8 mouse cellular contexts compared by ENCODE assay signal in the genomic region with DNA sequence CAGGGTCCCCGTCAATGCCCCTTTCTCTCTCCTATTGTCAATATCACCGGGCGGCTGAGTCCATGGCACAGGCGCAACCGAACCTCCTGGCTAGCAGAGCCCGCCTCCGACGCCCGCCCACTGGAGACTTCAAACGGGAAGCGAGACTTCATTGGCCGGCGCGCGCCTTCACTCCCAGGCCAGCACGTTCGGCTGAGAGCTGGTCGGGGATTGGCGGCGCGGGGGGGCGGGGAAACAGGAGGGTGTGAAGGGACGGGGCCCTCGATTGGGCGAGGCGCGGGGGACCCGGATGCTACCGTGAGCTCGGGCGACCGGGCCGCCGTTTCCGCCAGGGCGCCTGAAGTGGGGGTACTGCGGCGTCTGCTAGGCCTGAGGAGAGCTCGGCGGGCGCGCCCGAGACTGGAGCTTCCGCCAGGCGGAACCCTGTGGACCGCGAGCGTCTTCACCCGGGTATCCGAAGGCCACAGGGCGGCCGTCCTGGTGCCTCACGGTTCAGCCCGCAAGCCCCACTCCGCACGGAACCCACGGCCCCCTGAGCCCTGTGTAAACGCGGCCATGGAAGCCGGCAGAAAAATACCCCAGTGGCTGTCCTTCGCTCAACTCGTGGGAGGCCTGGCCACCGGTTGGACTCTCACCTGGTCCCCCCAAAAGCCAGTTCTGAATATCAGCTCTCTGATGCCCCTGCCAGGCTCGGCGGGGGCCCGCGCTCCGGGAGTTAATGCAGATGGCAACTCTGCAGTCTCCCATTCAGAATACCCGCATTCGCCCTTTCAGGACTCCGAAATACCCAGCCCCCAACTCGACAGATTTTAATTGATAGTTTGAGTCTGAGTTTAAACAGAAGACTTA. TPM values are rescaled to one million over a fixed set of nuclear protein-coding genes. Genes with fewer than 3 reads are reported as not detected.
DNase-seq lines count a peak whose midpoint lies in the region; ATAC-seq and TF ChIP-seq lines count a peak whose summit lies in the region.

A gene (minus strand): TSS at position 92 of the 849 bp plus-strand sequence.

- no peaks in the 10 kb centered on the region for H3K9me3 ChIP-seq in kidney, embryonic 14.5 days (ENCODE audit: control insufficient read depth, low read length)
- H3K9me3 ChIP-seq in limb, embryonic 15.5 days = no peaks in the 10 kb centered on the region

- peak; percentile 100 for ATAC-seq in kidney, embryonic 14.5 days (ENCODE audit: low FRiP score, low TSS enrichment)
- peak; percentile 99 for ATAC-seq in limb, embryonic 15.5 days (ENCODE audit: insufficient number of reproducible peaks, low FRiP score, low TSS enrichment, low read depth)

- H3K9ac ChIP-seq in kidney, embryonic 14.5 days (ENCODE audit: low read depth, low read length) = peak within 1 kb of the TSS; percentile 98
- H3K9ac ChIP-seq in limb, embryonic 15.5 days = peak within 1 kb of the TSS; percentile 97

- WGBS in kidney, embryonic 14.5 days = under 1% methylated on average over 69 of the region's 72 CpGs
- under 1% methylated on average over 71 of the region's 72 CpGs for WGBS in limb, embryonic 15.5 days

- peaks cover 3% of the 10 kb centered on the region for H3K4me1 ChIP-seq in bone marrow macrophage, adult 2 months (ENCODE audit: control insufficient read depth, insufficient read depth, low read length)
- H3K4me1 ChIP-seq in embryonic fibroblast, embryonic 13.5 days (ENCODE audit: control insufficient read depth, insufficient read depth, low read length) = no peaks in the 10 kb centered on the region
- peaks cover 11% of the 10 kb centered on the region for H3K4me1 ChIP-seq in kidney, embryonic 14.5 days (ENCODE audit: control insufficient read depth, insufficient read depth, low read length)
- peaks cover 12% of the 10 kb centered on the region for H3K4me1 ChIP-seq in limb, embryonic 15.5 days

- peak within 1 kb of the TSS; percentile 96 for H3K4me3 ChIP-seq in bone marrow macrophage, adult 2 months (ENCODE audit: insufficient read depth, low read length)
- H3K4me3 ChIP-seq in embryonic fibroblast, embryonic 13.5 days (ENCODE audit: insufficient read depth, low read length) = peak within 1 kb of the TSS; percentile 97
- H3K4me3 ChIP-seq in kidney, embryonic 14.5 days (ENCODE audit: low read length) = peak within 1 kb of the TSS; percentile 99
- peak within 1 kb of the TSS; percentile 86 for H3K4me3 ChIP-seq in limb, embryonic 15.5 days

- H3K4me2 ChIP-seq in kidney, embryonic 14.5 days (replicated peaks; ENCODE audit: low read depth, low read length) = peak within 1 kb of the TSS; percentile 88
- H3K4me2 ChIP-seq in limb, embryonic 15.5 days = peak within 1 kb of the TSS; percentile 76

- H3K27me3 ChIP-seq in kidney, embryonic 14.5 days (ENCODE audit: control insufficient read depth, insufficient read depth, low read length) = no peaks in the 10 kb centered on the region
- no peaks in the 10 kb centered on the region for H3K27me3 ChIP-seq in limb, embryonic 15.5 days

- DNase-seq in A20 (ENCODE audit: low read depth, low spot score) = peak; percentile 99
- DNase-seq in heart, adult 9 months (ENCODE audit: low spot score in 2 of 2) = peak; percentile 98 to 99
- peak; percentile 94 to 97 for DNase-seq in monocyte, adult 2 months (ENCODE audit: low read depth in 1 of 2, low spot score in 2 of 2)
- DNase-seq in spleen, postnatal 36 days (ENCODE audit: low spot score in 2 of 2) = peak; percentile 99

- peaks cover 14% of the 10 kb centered on the region for H3K36me3 ChIP-seq in kidney, embryonic 14.5 days (ENCODE audit: control insufficient read depth, insufficient read depth, low read length)
- H3K36me3 ChIP-seq in limb, embryonic 15.5 days = peaks cover 10% of the 10 kb centered on the region

- no peak for TF ChIP-seq CTCF in bone marrow macrophage, adult 2 months (IDR thresholded peaks at IDR 0.05; ENCODE audit: low read depth, low read length)
- no peak for TF ChIP-seq CTCF in embryonic fibroblast, embryonic 13.5 days (IDR thresholded peaks at IDR 0.05; ENCODE audit: borderline replicate concordance, insufficient read depth, low read length)

- TF ChIP-seq POLR2A in bone marrow macrophage, adult 2 months (IDR thresholded peaks at IDR 0.05; ENCODE audit: borderline replicate concordance, low read depth, low read length) = peak; percentile 55; the same call in 1 of the 2 replicates
- TF ChIP-seq POLR2A in embryonic fibroblast, embryonic 13.5 days (IDR thresholded peaks at IDR 0.05; ENCODE audit: low read depth, low read length) = peak; percentile 69

- H3K27ac ChIP-seq in bone marrow macrophage, adult 2 months (ENCODE audit: insufficient read depth, low read depth, low read length) = peak within 1 kb of the TSS; percentile 88
- H3K27ac ChIP-seq in embryonic fibroblast, embryonic 13.5 days (ENCODE audit: insufficient read depth, low read length) = peak within 1 kb of the TSS; percentile 82
- peak within 1 kb of the TSS; percentile 97 for H3K27ac ChIP-seq in kidney, embryonic 14.5 days (ENCODE audit: low read depth, low read length)
- peak within 1 kb of the TSS; percentile 96 for H3K27ac ChIP-seq in limb, embryonic 15.5 days

RNA-seq across cellular contexts. Expression of the gene that starts here (rescaled TPM):
- 24.5 and 27.6 TPM in 2 replicates for polyA plus RNA-seq in bone marrow macrophage, adult 2 months (2012; ENCODE audit: insufficient read depth, insufficient read length, missing spikeins)
- 37.9 and 43.2 TPM in 2 replicates for polyA plus RNA-seq in embryonic fibroblast, embryonic 13.5 days (2011; ENCODE audit: insufficient read length, low read depth, missing spikeins)
- 16.3 and 18.4 TPM in 2 replicates for polyA plus RNA-seq in kidney, embryonic 14.5 days (2014; fragmentation: Nextera tagmentation; extraction: Ambion mirVana)
- polyA plus RNA-seq in limb, embryonic 15.5 days (2015; fragmentation: Nextera tagmentation; extraction: Ambion mirVana) = 9.1 and 11.5 TPM in 2 replicates

Comparison
In these comparisons a context has a peak if more than half of its experiments do, and no peak if none do; other contexts are left out.
1. Peak in every context shown above with its lines: DNase-seq, ATAC-seq, H3K4me3 ChIP-seq and H3K27ac ChIP-seq.